Mouse (Mus musculus): Measurements from ENCODE around the gene Alox12b.

DNA sequence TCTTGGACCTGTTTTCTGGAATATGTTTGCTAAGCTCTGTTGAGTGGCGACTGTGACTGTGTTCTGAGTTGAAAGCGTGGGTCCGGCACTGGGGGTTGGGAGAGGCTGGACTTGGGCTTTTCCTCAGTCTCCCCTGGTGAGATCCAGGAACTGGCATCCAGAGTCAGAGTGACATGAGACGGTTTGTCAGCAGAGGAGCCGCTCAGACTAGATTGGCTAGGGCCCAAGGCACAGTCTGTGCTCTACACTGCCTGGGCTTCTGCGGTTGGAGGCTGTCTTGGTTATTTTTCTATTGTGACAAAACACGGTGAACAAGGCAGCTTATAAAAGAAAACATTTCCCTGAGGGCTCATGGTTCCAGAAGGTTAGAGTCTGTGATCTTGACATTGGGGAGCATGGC, 9.2 kb upstream of the Alox12b start:
- no peak for TF ChIP-seq CTCF (IDR thresholded peaks at IDR 0.05; ENCODE audit: borderline replicate concordance, insufficient read depth, low read depth, low read length)
- no peak for TF ChIP-seq POLR2A (IDR thresholded peaks at IDR 0.05; ENCODE audit: borderline replicate concordance, insufficient read depth, low read length)

All from cerebellum, adult 2 months (tissue).